Mouse (Mus musculus) yolk sac, embryonic 10.5 days (tissue): Measurements from ENCODE around the gene Il1rap.

Source experiments
- DNase-seq: peaks from one replicate; pipeline ENCODE4 v3.0.0-alpha.2; 2017; ENCODE audit warnings: low spot score

Il1rap gene

GRCm38 (mm10) chr16:26612499-26613220, 31.2 kb downstream of the Il1rap start:
- DNase-seq = no peak

- no peak for DNase-seq
Measured at GRCm38 (mm10) chr16:26623141-26623540, 41.6 kb downstream of the Il1rap start.

GRCm38 (mm10) chr16:26626065-26626464, 44.6 kb downstream of the Il1rap start:
- no peak for DNase-seq

- no peak for DNase-seq
Measured at GRCm38 (mm10) chr16:26634800-26635199, 53.3 kb downstream of the Il1rap start.

- no peak for DNase-seq
Measured at GRCm38 (mm10) chr16:26643077-26643476, 61.6 kb downstream of the Il1rap start.

GRCm38 (mm10) chr16:26646066-26646465, 64.6 kb downstream of the Il1rap start:
- no peak for DNase-seq

- no peak for DNase-seq
Measured at GRCm38 (mm10) chr16:26647036-26647435, 65.5 kb downstream of the Il1rap start.

- DNase-seq = no peak
Measured at GRCm38 (mm10) chr16:26662722-26663436, 81.4 kb downstream of the Il1rap start.

GRCm38 (mm10) chr16:26666401-26666800, 84.9 kb downstream of the Il1rap start:
- DNase-seq = no peak

GRCm38 (mm10) chr16:26669081-26669480, 87.6 kb downstream of the Il1rap start:
- DNase-seq = no peak

- no peak for DNase-seq
Measured at GRCm38 (mm10) chr16:26680381-26680780, 98.9 kb downstream of the Il1rap start.

- DNase-seq = no peak
Measured at GRCm38 (mm10) chr16:26689771-26690170, 108.3 kb downstream of the Il1rap start.

- no peak for DNase-seq
Measured at GRCm38 (mm10) chr16:26691294-26691693, 109.8 kb downstream of the Il1rap start.

GRCm38 (mm10) chr16:26698076-26698475, 116.6 kb downstream of the Il1rap start:
- DNase-seq = no peak

GRCm38 (mm10) chr16:26700440-26701103, 119.1 kb downstream of the Il1rap start:
- DNase-seq = no peak

GRCm38 (mm10) chr16:26705658-26706371, 124.3 kb downstream of the Il1rap start:
- DNase-seq = no peak

GRCm38 (mm10) chr16:26706503-26706902, 125.0 kb downstream of the Il1rap start:
- no peak for DNase-seq

GRCm38 (mm10) chr16:26710922-26711321, 129.4 kb downstream of the Il1rap start:
- no peak for DNase-seq

GRCm38 (mm10) chr16:26713538-26714316, 132.2 kb downstream of the Il1rap start:
- DNase-seq = no peak

GRCm38 (mm10) chr16:26722464-26722863, 141.0 kb downstream of the Il1rap start:
- DNase-seq = no peak

GRCm38 (mm10) chr16:26723952-26724747, 142.6 kb downstream of the Il1rap start:
- no peak for DNase-seq
